Mouse (Mus musculus) inflammation-experienced regulatory T-cells (primary cell): ENCODE data around the gene Gm21518. TPM values are rescaled to one million over a fixed set of nuclear protein-coding genes. Genes with fewer than 3 reads are reported as not detected.

Experiments used
- polyA plus RNA-seq, 2 experiments: library from polyadenylated mRNA; unstranded; fragments of 100-300 nt; shearing (Covaris generic); gene quantifications; one replicate each; pipeline ENCODE4 v1.2.1; 2017

The Gm21518 gene
- polyA plus RNA-seq: not detected

GRCm38 (mm10) chrY:62190566-62190965, at the start of gene Gm21518:
Gene Gm21518 (plus strand): TSS chrY:62190866.

